Mouse (Mus musculus) kidney, embryonic 15.5 days (tissue): ENCODE measurements at regions not wholly inside any gene's neighbourhood (a gene's known extent, or its start where the extent isn't known, plus 50 kb on each side); places are given as distances from the start of the nearest gene placed in this dataset.
"Not testable (repeated sequence)": the region's sequence is repeated elsewhere in the genome, so short reads cannot be mapped to it uniquely, and the experiment has no call there.

Source experiments
- ATAC-seq: fragments of 200-750 bp; cut with Nextera tagmentation; replicated peaks from 2 replicates; pipeline ENCODE4 v1.8.0; 2017; ENCODE audit warnings: moderate TSS enrichment; ENCODE audit not compliant: low FRiP score
- H3K27ac ChIP-seq: fragments of 300-500 bp; sonication (generic); 2 replicates; pipeline ENCODE4 v1.5.1; 2015; ENCODE audit warnings: mild to moderate bottlenecking, inconsistent platforms
- H3K27me3 ChIP-seq: fragments of 300-500 bp; sonication (generic); 2 replicates; pipeline ENCODE4 v1.6.1; 2015; ENCODE audit warnings: inconsistent platforms
- H3K36me3 ChIP-seq: fragments of 300-500 bp; sonication (generic); 2 replicates; pipeline ENCODE4 v1.6.1; 2015; ENCODE audit warnings: inconsistent platforms
- H3K4me1 ChIP-seq: fragments of 300-500 bp; sonication (generic); 2 replicates; pipeline ENCODE4 v1.6.1; 2015; ENCODE audit warnings: inconsistent platforms
- H3K4me2 ChIP-seq: fragments of 300-500 bp; sonication (generic); 2 replicates; pipeline ENCODE4 v1.6.1; 2015; ENCODE audit warnings: moderate library complexity, mild to moderate bottlenecking, inconsistent platforms
- H3K4me3 ChIP-seq: fragments of 300-500 bp; sonication (generic); replicated peaks from 2 replicates; pipeline ENCODE4 v1.5.1; 2015; ENCODE audit warnings: mild to moderate bottlenecking, inconsistent platforms
- H3K9ac ChIP-seq: fragments of 300-500 bp; sonication (generic); 2 replicates; pipeline ENCODE4 v1.6.1; 2015; ENCODE audit warnings: mild to moderate bottlenecking, inconsistent platforms
- H3K9me3 ChIP-seq: fragments of 300-500 bp; sonication (generic); replicated peaks from 2 replicates; pipeline ENCODE4 v1.6.1; 2016; ENCODE audit warnings: inconsistent platforms
- WGBS: fragments of 180-500 bp; shearing (Covaris S2); methylation state at CpG from one replicate; pipeline ENCODE4 v1.1.7; 2015; ENCODE audit warnings: mixed read lengths; 5-methylcytosine and 5-hydroxymethylcytosine counted together

- H3K9ac ChIP-seq, result no peak overlapping the region
- H3K4me3 ChIP-seq, result no peak overlapping the region
- H3K4me2 ChIP-seq, result no peak overlapping the region
- ATAC-seq, result no peak
- no peaks in the 10 kb centered on the region for H3K9me3 ChIP-seq
- no peaks in the 10 kb centered on the region for H3K27me3 ChIP-seq
- H3K27ac ChIP-seq, result no peak overlapping the region
- H3K4me1 ChIP-seq, result no peaks in the 10 kb centered on the region
- WGBS, result 41% methylated on average over 1 of the region's 1 CpGs
- H3K36me3 ChIP-seq, result no peaks in the 10 kb centered on the region
These were observed 249.1 kb upstream of the Pfkp start for GRCm38 (mm10) chr13:6897666-6898065.

DNA sequence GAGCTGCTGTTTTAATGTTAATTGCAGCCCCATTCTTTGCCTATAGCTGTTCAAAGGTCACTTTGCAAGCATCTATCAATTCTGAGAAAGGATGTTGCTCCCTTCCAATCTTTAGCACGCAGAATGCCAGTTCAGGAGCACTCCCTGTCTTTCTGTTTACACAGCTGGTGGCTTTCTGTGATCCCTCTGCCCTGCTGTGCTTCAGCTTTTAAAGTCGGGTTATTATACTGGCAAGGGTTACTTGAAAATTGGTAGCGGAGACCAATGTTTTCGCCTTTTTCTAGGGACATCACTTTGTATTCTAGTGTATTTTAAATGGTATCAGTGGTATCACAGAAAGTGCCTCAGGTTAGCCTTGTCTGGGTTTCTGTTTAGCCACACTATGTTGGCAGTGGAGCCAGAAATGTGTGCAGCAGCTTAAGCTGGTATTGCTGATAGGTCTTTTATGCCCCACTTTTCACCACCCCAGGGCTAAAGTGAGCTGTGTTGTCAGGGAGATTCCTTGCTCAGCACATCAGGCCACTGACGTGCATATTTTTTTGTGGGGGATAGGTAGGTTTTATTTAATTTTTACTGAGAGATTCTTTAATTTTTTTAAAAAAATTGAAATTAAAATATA is 243.0 kb upstream of the Pfkp start:
- ATAC-seq, result no peak
- WGBS, result 18% methylated on average over 5 of the region's 5 CpGs
- H3K4me1 ChIP-seq, result no peaks in the 10 kb centered on the region

GRCm38 (mm10) chr13:6889446-6889845 is 240.9 kb upstream of the Pfkp start:
- H3K27me3 ChIP-seq, H3K4me3 ChIP-seq, H3K36me3 ChIP-seq, H3K27ac ChIP-seq, ATAC-seq, H3K4me2 ChIP-seq, H3K4me1 ChIP-seq, H3K9me3 ChIP-seq, H3K9ac ChIP-seq: not testable (repeated sequence)
- WGBS, result 92% methylated on average over 9 of the region's 9 CpGs

More for the DNA sequence above, 243.0 kb upstream of the Pfkp start:
- H3K27ac ChIP-seq, result no peak overlapping the region
- H3K36me3 ChIP-seq, result no peaks in the 10 kb centered on the region
- no peak overlapping the region for H3K9ac ChIP-seq
- H3K9me3 ChIP-seq, result no peaks in the 10 kb centered on the region
- no peak overlapping the region for H3K4me2 ChIP-seq
- no peaks in the 10 kb centered on the region for H3K27me3 ChIP-seq
- H3K4me3 ChIP-seq, result no peak overlapping the region

- Histone ChIP-seq H3K27me3 (no peaks in the 10 kb centered on the region), H3K4me3 (no peak overlapping the region), H3K4me2 (no peak overlapping the region), H3K9me3 (no peaks in the 10 kb centered on the region), H3K27ac (no peak overlapping the region), H3K4me1 (no peaks in the 10 kb centered on the region), H3K36me3 (no peaks in the 10 kb centered on the region), H3K9ac (no peak overlapping the region)
- 88% methylated on average over 1 of the region's 1 CpGs for WGBS
- no peak for ATAC-seq
These were observed 239.8 kb upstream of the Pfkp start for GRCm38 (mm10) chr13:6888381-6888780.

DNA sequence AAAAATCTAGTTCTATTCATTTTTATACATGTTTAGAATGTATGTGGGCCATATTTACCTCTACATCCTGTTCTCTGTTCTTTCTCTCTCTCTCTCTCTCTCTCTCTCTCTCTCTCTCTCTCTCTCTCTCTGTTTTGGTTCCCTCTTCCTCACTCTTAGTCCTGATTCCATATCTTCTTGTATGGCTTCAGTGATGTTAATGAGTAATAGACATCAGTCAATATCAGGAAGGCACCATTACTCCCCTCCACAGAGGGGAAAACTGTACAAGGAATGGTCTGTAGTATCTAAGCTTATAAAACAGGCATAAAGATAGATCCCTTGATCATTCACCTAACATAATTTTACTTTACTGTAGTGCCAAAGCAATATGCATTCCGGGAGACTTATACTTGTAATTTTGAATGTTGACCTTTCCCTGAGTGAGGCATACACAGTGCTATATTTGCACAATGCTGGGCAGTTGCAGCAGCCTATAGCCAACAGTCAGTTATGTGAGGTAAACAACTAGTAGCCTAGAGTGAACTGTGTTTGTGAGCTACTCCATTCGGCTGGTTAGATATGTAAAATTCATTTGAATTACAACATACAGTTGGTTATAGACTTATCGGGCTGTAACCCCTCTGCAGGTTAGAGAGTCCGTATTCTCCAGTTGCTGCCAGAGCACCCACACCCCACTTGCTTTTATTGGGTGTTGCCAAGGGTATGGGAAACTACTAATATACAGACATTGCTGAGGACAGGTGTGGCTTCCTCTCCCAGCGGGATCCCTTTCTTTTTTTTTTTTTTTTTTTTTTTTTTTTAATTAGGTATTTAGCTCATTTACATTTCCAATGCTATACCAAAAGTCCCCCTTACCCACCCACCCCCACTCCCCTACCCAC is 228.7 kb upstream of the Pfkp start:
- no peak for ATAC-seq
- Histone ChIP-seq H3K9me3 (no peaks in the 10 kb centered on the region), H3K4me2 (no peak overlapping the region), H3K9ac (no peak overlapping the region), H3K27me3 (no peaks in the 10 kb centered on the region), H3K36me3 (no peaks in the 10 kb centered on the region), H3K4me1 (no peaks in the 10 kb centered on the region), H3K27ac (no peak overlapping the region), H3K4me3 (no peak overlapping the region)
- WGBS, result 94% methylated on average over 5 of the region's 5 CpGs

DNA sequence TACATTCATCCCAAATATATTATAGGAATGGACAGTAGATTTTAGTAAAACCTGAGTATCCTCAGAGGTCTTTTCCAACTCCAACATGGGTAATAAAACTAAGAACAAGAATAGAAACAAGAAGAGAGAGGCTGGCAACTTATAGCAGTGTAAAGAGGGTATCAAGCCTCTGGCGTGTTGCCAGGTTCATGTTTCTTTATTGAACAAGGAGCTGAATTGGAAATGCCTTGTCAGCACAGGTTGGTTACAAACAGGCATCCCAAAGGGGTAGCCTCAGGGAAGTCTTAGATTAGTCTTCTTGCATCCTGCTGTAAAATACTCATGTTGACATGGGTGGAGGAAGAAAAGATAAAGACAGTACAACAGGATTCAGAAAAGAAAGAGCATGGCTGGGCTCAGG is 213.6 kb upstream of the Pfkp start:
- no peaks in the 10 kb centered on the region for H3K36me3 ChIP-seq
- 94% methylated on average over 1 of the region's 1 CpGs for WGBS
- no peak for ATAC-seq
- H3K4me1 ChIP-seq, result no peaks in the 10 kb centered on the region
- H3K27ac ChIP-seq, result no peak overlapping the region
- H3K9me3 ChIP-seq, result no peaks in the 10 kb centered on the region
- no peaks in the 10 kb centered on the region for H3K27me3 ChIP-seq
- H3K4me3 ChIP-seq, result no peak overlapping the region
- no peak overlapping the region for H3K9ac ChIP-seq
- no peak overlapping the region for H3K4me2 ChIP-seq

- Histone ChIP-seq H3K27me3 (no peaks in the 10 kb centered on the region), H3K9me3 (no peaks in the 10 kb centered on the region)
- ATAC-seq, result no peak
These were observed 211.0 kb upstream of the Pfkp start for GRCm38 (mm10) chr13:6859551-6859950.

DNA sequence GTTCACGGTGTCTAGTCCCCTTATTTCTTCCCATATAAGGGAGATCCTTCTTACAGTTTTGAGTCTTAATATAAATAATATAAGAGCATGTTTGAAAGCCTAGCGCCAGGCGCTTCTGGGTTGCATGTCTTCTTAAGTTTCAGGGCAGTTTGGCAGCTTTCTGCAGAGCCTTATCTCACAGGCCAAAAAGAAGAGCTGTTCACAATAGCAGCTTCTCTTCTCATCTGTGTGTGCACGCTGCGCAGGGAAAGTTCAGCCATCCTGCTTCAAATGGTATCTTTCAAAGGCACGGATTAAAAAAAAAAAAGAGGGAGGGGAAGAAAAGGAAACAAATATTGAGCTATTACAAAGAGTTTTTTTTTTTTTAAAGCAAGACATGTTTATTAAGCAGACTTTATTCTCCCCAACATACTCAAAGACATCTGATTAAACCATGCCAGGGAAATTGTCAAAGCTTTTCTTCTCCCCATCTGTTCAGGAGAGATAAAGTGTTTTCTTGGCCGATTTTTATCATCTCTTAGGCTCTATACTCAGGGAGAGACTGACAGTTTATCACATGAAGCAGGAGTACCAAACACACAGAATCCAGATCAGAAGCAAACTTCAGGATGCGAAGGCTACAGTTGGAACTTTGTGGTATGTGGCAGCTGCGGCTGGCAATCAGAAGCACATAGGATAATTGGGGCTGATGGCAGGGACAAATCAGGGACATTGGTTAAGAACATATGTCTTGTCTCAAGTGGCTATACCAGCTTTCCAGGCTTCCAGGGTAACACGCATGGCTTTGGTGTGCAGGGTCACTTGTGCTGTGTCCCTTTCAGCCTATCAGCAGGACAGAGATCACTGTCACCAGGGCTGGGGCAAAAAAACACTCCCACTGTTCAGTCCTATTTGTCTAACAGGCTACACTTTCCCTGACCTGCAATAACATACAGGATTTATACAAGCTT is 206.9 kb upstream of the Pfkp start:
- no peaks in the 10 kb centered on the region for H3K27me3 ChIP-seq
- H3K9ac ChIP-seq, result no peak overlapping the region
- H3K4me2 ChIP-seq, result no peak overlapping the region
- no peaks in the 10 kb centered on the region for H3K9me3 ChIP-seq
- no peak overlapping the region for H3K4me3 ChIP-seq
- H3K36me3 ChIP-seq, result no peaks in the 10 kb centered on the region
- no peak for ATAC-seq
- H3K27ac ChIP-seq, result no peak overlapping the region
- WGBS, result 65% methylated on average over 10 of the region's 10 CpGs
- H3K4me1 ChIP-seq, result no peaks in the 10 kb centered on the region

More at GRCm38 (mm10) chr13:6859551-6859950, 211.0 kb upstream of the Pfkp start:
- H3K9ac ChIP-seq, result no peak overlapping the region
- H3K36me3 ChIP-seq, result no peaks in the 10 kb centered on the region
- 88% methylated on average over 3 of the region's 3 CpGs for WGBS
- no peak overlapping the region for H3K27ac ChIP-seq
- no peak overlapping the region for H3K4me2 ChIP-seq
- H3K4me3 ChIP-seq, result no peak overlapping the region
- H3K4me1 ChIP-seq, result no peaks in the 10 kb centered on the region

- WGBS, result 82% methylated on average over 5 of the region's 5 CpGs
- H3K9me3 ChIP-seq, result no peaks in the 10 kb centered on the region
- no peaks in the 10 kb centered on the region for H3K36me3 ChIP-seq
- H3K4me2 ChIP-seq, result no peak overlapping the region
- H3K9ac ChIP-seq, result no peak overlapping the region
- H3K4me1 ChIP-seq, result no peaks in the 10 kb centered on the region
- no peak for ATAC-seq
- no peaks in the 10 kb centered on the region for H3K27me3 ChIP-seq
- no peak overlapping the region for H3K4me3 ChIP-seq
- no peak overlapping the region for H3K27ac ChIP-seq
These were observed 188.9 kb upstream of the Pfkp start for GRCm38 (mm10) chr13:6837446-6837845.

DNA sequence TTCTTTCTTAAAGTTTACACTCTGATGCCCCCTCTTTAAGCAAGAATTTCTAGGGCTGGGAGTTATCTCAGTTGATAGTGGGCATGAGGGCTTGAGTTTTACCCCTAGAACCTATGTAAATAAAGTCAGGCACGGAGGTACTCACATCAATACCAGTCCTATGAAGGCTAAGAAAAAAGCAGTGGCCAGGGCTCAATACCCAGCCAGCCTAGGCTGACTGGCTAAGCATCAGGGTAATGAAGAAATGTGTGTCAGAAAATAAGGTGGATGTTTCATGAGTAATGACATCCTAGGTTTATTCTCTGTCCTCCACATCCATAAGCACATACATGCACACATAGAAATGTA is 188.5 kb upstream of the Pfkp start:
- Histone ChIP-seq H3K27me3 (no peaks in the 10 kb centered on the region), H3K27ac (no peak overlapping the region), H3K4me2 (no peak overlapping the region), H3K9me3 (no peaks in the 10 kb centered on the region), H3K4me3 (no peak overlapping the region), H3K9ac (no peak overlapping the region), H3K4me1 (no peaks in the 10 kb centered on the region), H3K36me3 (no peaks in the 10 kb centered on the region)
- 73% methylated on average over 1 of the region's 1 CpGs for WGBS
- no peak for ATAC-seq

DNA sequence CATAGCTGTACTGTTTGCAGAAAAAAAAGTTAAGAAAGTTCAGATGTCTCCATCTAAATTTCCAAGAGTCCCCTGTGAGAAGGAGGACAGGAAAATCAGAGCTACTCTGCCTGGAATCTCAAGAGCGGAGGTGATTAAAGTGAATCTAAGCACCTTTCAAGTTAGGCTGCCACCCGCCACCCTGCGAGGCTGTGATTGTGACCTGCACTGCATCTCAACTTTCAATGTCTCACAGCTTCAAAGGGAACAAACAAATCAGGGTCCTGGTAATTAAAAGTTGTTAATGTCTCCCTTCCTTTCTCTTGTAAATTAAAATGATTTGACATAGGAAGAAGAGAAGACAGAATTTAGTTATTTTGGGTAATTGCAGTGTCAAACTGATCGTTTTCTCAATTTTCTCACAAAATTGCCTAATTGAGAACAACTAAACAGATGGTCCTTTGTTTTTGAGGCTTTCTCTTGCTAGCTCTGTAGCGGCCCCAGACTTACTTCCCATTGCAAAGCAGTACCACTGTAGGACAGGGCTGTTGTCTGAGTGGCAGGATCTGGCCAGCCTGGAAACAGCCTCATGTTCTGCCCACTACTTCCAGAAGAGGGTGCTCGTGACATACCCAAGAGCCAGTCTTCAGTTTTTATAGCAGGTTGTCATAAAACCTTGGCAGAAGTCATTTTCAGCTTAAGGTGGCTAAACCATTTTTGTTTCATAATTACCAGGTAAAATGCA is 187.9 kb upstream of the Pfkp start:
- H3K27ac ChIP-seq, result no peak overlapping the region
- H3K9ac ChIP-seq, result no peak overlapping the region
- no peaks in the 10 kb centered on the region for H3K9me3 ChIP-seq
- ATAC-seq, result peak; percentile 88
- H3K4me3 ChIP-seq, result no peak overlapping the region
- H3K27me3 ChIP-seq, result no peaks in the 10 kb centered on the region
- H3K4me1 ChIP-seq, result no peaks in the 10 kb centered on the region
- WGBS, result 26% methylated on average over 6 of the region's 6 CpGs
- no peak overlapping the region for H3K4me2 ChIP-seq
- H3K36me3 ChIP-seq, result no peaks in the 10 kb centered on the region
